Mouse (Mus musculus) hindbrain, embryonic 15.5 days (tissue): ENCODE results near the gene Ppp1r32. TPM values are rescaled to one million over a fixed set of nuclear protein-coding genes. Genes with fewer than 3 reads are reported as not detected.

Experiments
- ATAC-seq: fragments of 200-750 bp; cut with Nextera tagmentation; 2 replicates; pipeline ENCODE4 v1.8.0; 2017; ENCODE audit warnings: low read depth, moderate number of reproducible peaks, moderate TSS enrichment; ENCODE audit not compliant: low FRiP score
- H3K27ac ChIP-seq: fragments of 300-500 bp; sonication (generic); replicated peaks from 2 replicates; pipeline ENCODE4 v1.5.1; 2015; ENCODE audit warnings: mild to moderate bottlenecking, inconsistent platforms
- H3K27me3 ChIP-seq: fragments of 300-500 bp; sonication (generic); 2 replicates; pipeline ENCODE4 v1.6.1; 2015; ENCODE audit warnings: control low read depth, inconsistent platforms
- H3K36me3 ChIP-seq: fragments of 300-500 bp; sonication (generic); 2 replicates; pipeline ENCODE4 v1.6.1; 2015; ENCODE audit warnings: control low read depth, inconsistent platforms
- H3K4me1 ChIP-seq: fragments of 300-500 bp; sonication (generic); replicated peaks from 2 replicates; pipeline ENCODE4 v1.6.1; 2015; ENCODE audit warnings: control low read depth, inconsistent platforms
- H3K4me2 ChIP-seq: fragments of 300-500 bp; sonication (generic); 2 replicates; pipeline ENCODE4 v1.6.1; 2015; ENCODE audit warnings: moderate library complexity, mild to moderate bottlenecking, inconsistent platforms
- H3K4me3 ChIP-seq: fragments of 300-500 bp; sonication (generic); 2 replicates; pipeline ENCODE4 v1.5.1; 2015; ENCODE audit warnings: mild to moderate bottlenecking, inconsistent platforms
- H3K9ac ChIP-seq: fragments of 300-500 bp; sonication (generic); 2 replicates; pipeline ENCODE4 v1.6.1; 2015; ENCODE audit warnings: inconsistent platforms
- H3K9me3 ChIP-seq: fragments of 300-500 bp; sonication (generic); 2 replicates; pipeline ENCODE4 v1.6.1; 2016; ENCODE audit warnings: control low read depth, inconsistent platforms
- WGBS: fragments of 180-500 bp; shearing (Covaris S2); methylation state at CpG from one replicate; pipeline ENCODE4 v1.1.7; 2015; 5-methylcytosine and 5-hydroxymethylcytosine counted together
- polyA plus RNA-seq: library from polyadenylated mRNA; unstranded; fragments of >200 nt; fragmentation: Nextera tagmentation; extraction: Ambion mirVana; gene quantifications from 2 replicates; pipeline ENCODE4 v1.2.1, GENCODE M21; 2015

The Ppp1r32 gene
- polyA plus RNA-seq, 1 experiment from 2014 or later = 2.3 TPM

GRCm38 (mm10) chr19:10457484-10457800 is 25.3 kb downstream of the Ppp1r32 start:
- peak overlapping the region; percentile 44 for H3K9ac ChIP-seq
- H3K4me3 ChIP-seq = peak overlapping the region; percentile 55
- 0% methylated on average over 20 of the region's 34 CpGs for WGBS
- ATAC-seq = peak; percentile 87
- peak overlapping the region; percentile 71; the same call in 1 of the 2 replicates for H3K27ac ChIP-seq
- H3K27me3 ChIP-seq = peaks cover 57% of the 10 kb centered on the region
- H3K4me2 ChIP-seq = peak overlapping the region; percentile 91
- peaks cover 24% of the 10 kb centered on the region for H3K4me1 ChIP-seq
- H3K9me3 ChIP-seq = no peaks in the 10 kb centered on the region
- no peaks in the 10 kb centered on the region for H3K36me3 ChIP-seq

GRCm38 (mm10) chr19:10456752-10457483 is 25.8 kb downstream of the Ppp1r32 start, which contains the start of gene Lrrc10b:
TSS of gene Lrrc10b (minus strand) at chr19:10457473.
- peak within 1 kb of the TSS; percentile 91 for H3K4me2 ChIP-seq
- peak within 1 kb of the TSS; percentile 55 for H3K4me3 ChIP-seq
- WGBS = under 1% methylated on average over 79 of the region's 96 CpGs
- H3K27ac ChIP-seq = peak within 1 kb of the TSS; percentile 71
- peak; percentile 74 for ATAC-seq
- H3K9me3 ChIP-seq = no peaks in the 10 kb centered on the region
- H3K4me1 ChIP-seq = peaks cover 24% of the 10 kb centered on the region
- H3K9ac ChIP-seq = peak within 1 kb of the TSS; percentile 44
- no peaks in the 10 kb centered on the region for H3K36me3 ChIP-seq
- peaks cover 55% of the 10 kb centered on the region for H3K27me3 ChIP-seq

GRCm38 (mm10) chr19:10455437-10455806 is 27.3 kb downstream of the Ppp1r32 start:
- peaks cover 24% of the 10 kb centered on the region for H3K4me1 ChIP-seq
- no peak overlapping the region for H3K27ac ChIP-seq
- no peaks in the 10 kb centered on the region for H3K36me3 ChIP-seq
- H3K27me3 ChIP-seq = peaks cover 50% of the 10 kb centered on the region
- H3K9me3 ChIP-seq = no peaks in the 10 kb centered on the region
- WGBS = 66% methylated on average over 3 of the region's 3 CpGs
- 0 out of 2 replicates have a peak overlapping the region, but pooled peaks have one; percentile 91 for H3K4me2 ChIP-seq
- ATAC-seq = no peak
- H3K9ac ChIP-seq = no peak overlapping the region
- no peak overlapping the region for H3K4me3 ChIP-seq

GRCm38 (mm10) chr19:10454718-10455436 is 27.9 kb downstream of the Ppp1r32 start:
- WGBS = 68% methylated on average over 4 of the region's 4 CpGs
- peaks cover 47% of the 10 kb centered on the region for H3K27me3 ChIP-seq
- H3K4me2 ChIP-seq = no peak overlapping the region

DNA sequence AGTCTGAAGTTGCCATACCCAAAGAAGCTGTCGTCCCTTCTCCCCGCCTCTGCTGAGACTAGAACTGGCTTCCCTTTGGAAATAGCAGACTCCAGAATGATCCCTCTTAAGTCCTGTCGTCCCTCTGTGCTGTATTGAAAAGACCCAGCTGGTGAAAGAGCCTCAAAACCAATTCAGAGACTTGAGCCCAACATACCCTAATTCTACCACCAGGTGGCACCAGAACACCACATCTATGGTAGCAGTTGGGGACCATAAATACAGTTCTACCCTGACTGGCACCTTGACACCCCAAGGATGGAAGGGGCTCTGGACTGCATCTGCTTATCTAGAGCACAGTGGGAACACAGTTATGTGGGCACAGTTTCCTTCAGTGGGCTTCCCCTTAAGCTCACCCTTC is 33.0 kb downstream of the Ppp1r32 start:
- Histone ChIP-seq H3K27me3 (peaks cover 7% of the 10 kb centered on the region), H3K4me2 (no peak overlapping the region), H3K9me3 (no peaks in the 10 kb centered on the region), H3K9ac (no peak overlapping the region), H3K27ac (no peak overlapping the region), H3K4me3 (no peak overlapping the region), H3K36me3 (peaks cover 27% of the 10 kb centered on the region), H3K4me1 (no peaks in the 10 kb centered on the region)
- WGBS = 8% methylated on average over 3 of the region's 3 CpGs
- peak; percentile 42 for ATAC-seq

More at GRCm38 (mm10) chr19:10454718-10455436, 27.9 kb downstream of the Ppp1r32 start:
- Histone ChIP-seq H3K4me1 (peaks cover 24% of the 10 kb centered on the region), H3K9me3 (no peaks in the 10 kb centered on the region), H3K9ac (no peak overlapping the region), H3K36me3 (no peaks in the 10 kb centered on the region), H3K27ac (no peak overlapping the region), H3K4me3 (no peak overlapping the region)
- ATAC-seq = no peak

DNA sequence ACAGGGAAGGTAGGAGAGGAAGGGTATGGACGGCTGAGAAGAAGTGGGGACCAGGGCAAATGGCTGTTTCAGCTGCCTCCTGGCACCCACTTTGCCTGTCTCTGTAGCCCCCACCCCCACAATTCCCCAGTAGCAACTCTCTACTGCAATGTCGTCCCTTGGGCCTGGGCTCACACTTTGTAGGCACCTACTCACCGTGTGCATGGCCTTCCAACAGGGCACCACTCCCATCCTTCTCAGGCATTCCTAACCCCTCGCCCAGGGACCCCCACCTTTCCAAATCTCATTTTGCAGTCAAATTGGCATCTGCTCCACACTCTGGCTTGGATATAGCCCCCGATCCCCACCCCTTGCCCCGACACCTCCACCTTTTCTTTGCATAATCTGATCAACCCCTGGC is 33.5 kb downstream of the Ppp1r32 start:
- H3K4me3 ChIP-seq = no peak overlapping the region
- no peak overlapping the region for H3K9ac ChIP-seq
- H3K9me3 ChIP-seq = no peaks in the 10 kb centered on the region
- no peak overlapping the region for H3K27ac ChIP-seq
- 72% methylated on average over 6 of the region's 6 CpGs for WGBS
- peaks cover 33% of the 10 kb centered on the region for H3K36me3 ChIP-seq
- no peak overlapping the region for H3K4me2 ChIP-seq
- 0 out of 2 replicates have a peak, but pooled peaks cover 4% of the 10 kb centered on the region for H3K27me3 ChIP-seq
- ATAC-seq = peak; percentile 6; the same call in 1 of the 2 replicates
- no peaks in the 10 kb centered on the region for H3K4me1 ChIP-seq

DNA sequence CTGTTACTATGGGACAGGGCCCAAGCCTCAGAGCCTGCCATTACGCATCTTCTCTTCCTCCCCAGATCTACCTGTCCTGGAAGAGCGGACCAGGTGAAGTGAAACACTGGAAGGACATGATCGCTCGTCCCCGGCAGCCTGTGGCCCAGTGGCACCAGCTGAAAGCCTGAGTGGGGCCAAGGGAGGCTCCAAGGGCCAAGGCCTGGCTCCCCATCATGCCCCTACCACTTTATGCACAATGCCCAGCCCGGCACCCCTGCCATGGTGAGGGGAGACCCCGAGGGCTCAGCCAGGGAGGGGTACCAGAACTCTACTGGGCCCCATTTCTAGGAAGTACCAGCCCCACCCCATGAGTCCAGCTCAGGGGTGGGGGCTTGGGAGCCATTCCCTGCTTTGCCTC is 34.5 kb downstream of the Ppp1r32 start:
- ATAC-seq = peak; percentile 9; the same call in 1 of the 2 replicates
- Histone ChIP-seq H3K27ac (no peak overlapping the region), H3K36me3 (peaks cover 42% of the 10 kb centered on the region), H3K4me1 (no peaks in the 10 kb centered on the region), H3K27me3 (0 out of 2 replicates have a peak, but pooled peaks cover under 1% of the 10 kb centered on the region), H3K4me2 (no peak overlapping the region), H3K9me3 (no peaks in the 10 kb centered on the region), H3K9ac (no peak overlapping the region), H3K4me3 (no peak overlapping the region)
- 95% methylated on average over 7 of the region's 7 CpGs for WGBS

- Histone ChIP-seq H3K27ac (no peak overlapping the region), H3K4me3 (no peak overlapping the region), H3K27me3 (no peaks in the 10 kb centered on the region), H3K9ac (no peak overlapping the region), H3K4me2 (no peak overlapping the region), H3K4me1 (no peaks in the 10 kb centered on the region), H3K9me3 (no peaks in the 10 kb centered on the region), H3K36me3 (peaks cover 59% of the 10 kb centered on the region)
- 94% methylated on average over 15 of the region's 15 CpGs for WGBS
- no peak for ATAC-seq
Measured at GRCm38 (mm10) chr19:10444685-10445369, 37.9 kb downstream of the Ppp1r32 start.

GRCm38 (mm10) chr19:10437521-10437920 is 45.2 kb downstream of the Ppp1r32 start:
- Histone ChIP-seq H3K27ac (no peak overlapping the region), H3K4me3 (no peak overlapping the region), H3K4me2 (no peak overlapping the region), H3K36me3 (peaks cover 17% of the 10 kb centered on the region), H3K9ac (no peak overlapping the region), H3K27me3 (no peaks in the 10 kb centered on the region), H3K9me3 (no peaks in the 10 kb centered on the region), H3K4me1 (no peaks in the 10 kb centered on the region)
- no peak for ATAC-seq
- WGBS = 78% methylated on average over 1 of the region's 1 CpGs

- H3K4me1 ChIP-seq = no peaks in the 10 kb centered on the region
- H3K9ac ChIP-seq = no peak overlapping the region
- no peak overlapping the region for H3K27ac ChIP-seq
- no peak for ATAC-seq
- H3K27me3 ChIP-seq = no peaks in the 10 kb centered on the region
- H3K9me3 ChIP-seq = no peaks in the 10 kb centered on the region
- 41% methylated on average over 1 of the region's 1 CpGs for WGBS
- no peak overlapping the region for H3K4me2 ChIP-seq
- peaks cover 17% of the 10 kb centered on the region for H3K36me3 ChIP-seq
- H3K4me3 ChIP-seq = no peak overlapping the region
Measured at GRCm38 (mm10) chr19:10436726-10437125, 46.0 kb downstream of the Ppp1r32 start.

- H3K4me1 ChIP-seq = no peaks in the 10 kb centered on the region
- no peak overlapping the region for H3K27ac ChIP-seq
- no peak overlapping the region for H3K4me3 ChIP-seq
- no peak for ATAC-seq
- no peak overlapping the region for H3K9ac ChIP-seq
- H3K4me2 ChIP-seq = no peak overlapping the region
- H3K27me3 ChIP-seq = no peaks in the 10 kb centered on the region
- H3K36me3 ChIP-seq = peaks cover 17% of the 10 kb centered on the region
- H3K9me3 ChIP-seq = no peaks in the 10 kb centered on the region
- 38% methylated on average over 3 of the region's 3 CpGs for WGBS
Measured at GRCm38 (mm10) chr19:10435908-10436307, 46.8 kb downstream of the Ppp1r32 start.

DNA sequence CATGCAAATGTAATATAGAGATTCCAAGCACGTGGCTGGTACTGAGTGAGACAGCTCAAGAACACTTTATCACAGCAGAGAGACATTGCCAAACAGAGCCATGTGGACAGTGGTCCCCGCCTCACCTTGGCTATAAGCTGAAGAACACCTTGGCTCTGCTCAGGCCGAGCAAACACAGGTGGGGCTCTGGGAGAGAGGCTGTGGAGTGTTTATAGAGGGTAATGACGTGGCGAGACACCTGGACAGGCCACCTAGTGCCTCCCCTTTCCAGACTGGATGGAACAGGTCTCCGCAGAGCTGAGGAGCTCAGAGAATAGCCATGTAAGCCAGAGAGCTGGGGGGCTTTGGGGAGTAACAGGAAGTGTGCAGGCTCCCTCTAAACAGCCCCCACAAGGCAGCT is 47.8 kb downstream of the Ppp1r32 start:
- WGBS = 76% methylated on average over 6 of the region's 6 CpGs
- H3K36me3 ChIP-seq = peaks cover 7% of the 10 kb centered on the region
- H3K9ac ChIP-seq = no peak overlapping the region
- no peaks in the 10 kb centered on the region for H3K4me1 ChIP-seq
- ATAC-seq = no peak
- H3K9me3 ChIP-seq = no peaks in the 10 kb centered on the region
- no peak overlapping the region for H3K4me3 ChIP-seq
- no peaks in the 10 kb centered on the region for H3K27me3 ChIP-seq
- H3K4me2 ChIP-seq = no peak overlapping the region
- H3K27ac ChIP-seq = no peak overlapping the region
